Mouse (Mus musculus): ENCODE measurements at regions not wholly inside any gene's neighbourhood (a gene's known extent, or its start where the extent isn't known, plus 50 kb on each side); places are given as distances from the start of the nearest gene placed in this dataset.

DNA sequence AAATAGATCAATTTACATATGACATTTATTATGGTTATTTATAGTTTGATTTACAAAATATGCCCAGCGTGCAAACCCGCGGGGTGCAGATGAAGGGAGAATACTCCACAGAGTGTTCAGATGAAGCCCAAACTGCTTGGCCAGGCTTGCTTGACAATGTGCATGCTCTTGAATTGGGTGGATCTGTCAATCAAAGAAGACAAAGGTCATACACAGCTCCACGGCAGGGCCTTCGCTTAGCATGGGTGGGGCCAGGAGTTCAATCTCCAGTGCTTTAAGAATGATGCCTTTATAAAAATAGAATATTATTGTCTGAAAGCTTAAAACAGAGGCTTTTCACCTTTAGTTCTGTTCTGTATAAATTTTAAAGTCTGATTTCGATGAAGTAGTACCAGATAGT, 158.3 kb upstream of the Gm10131 start:
- TF ChIP-seq TBP (IDR thresholded peaks at IDR 0.05; ENCODE audit: low read depth, low read length) (no peak), NELFE (IDR thresholded peaks at IDR 0.05; ENCODE audit: low read depth, low read length) (no peak), GATA1 (IDR thresholded peaks at IDR 0.05; ENCODE audit: low read depth, low read length) (no peak), CHD1 (IDR thresholded peaks at IDR 0.05; ENCODE audit: low read depth, low read length) (no peak), CTCF (IDR thresholded peaks at IDR 0.05 in 2 of 3, conservative IDR thresholded peaks at IDR 0.05 in 1 of 3; ENCODE audit: control insufficient read depth in 1 of 3, insufficient read depth in 1 of 3, low read depth in 2 of 3, low read length in 3 of 3, poor library complexity in 1 of 3, severe bottlenecking in 1 of 3) (no peak), POLR2A (IDR thresholded peaks at IDR 0.05; ENCODE audit: control insufficient read depth in 1 of 2, insufficient read depth in 1 of 2, low read depth in 1 of 2, low read length in 2 of 2, poor library complexity in 1 of 2) (no peak)

All from MEL (cell line).